Comparison of ENCODE assay signal across 21 mouse cellular contexts in the genomic region with DNA sequence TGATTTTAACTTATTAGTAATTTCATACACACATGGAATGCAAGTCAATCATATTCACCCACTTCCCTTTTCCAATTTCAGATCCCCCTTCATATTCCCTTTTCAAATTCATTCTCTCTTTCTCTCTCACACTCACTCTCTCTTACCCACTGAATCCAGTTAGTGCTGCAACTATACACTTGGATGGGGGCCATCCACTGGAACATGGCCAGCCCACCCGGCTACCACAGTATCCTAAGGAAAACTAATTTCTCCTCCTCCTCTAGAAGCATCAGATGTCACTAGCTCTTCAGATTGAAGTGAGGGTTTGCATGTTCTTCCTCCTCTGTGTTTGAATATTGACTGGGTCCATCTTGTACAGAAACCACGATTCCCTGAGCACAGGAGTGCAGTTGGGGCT.
"Had no signal": no experiment of that assay in that cellular context is flagged by ENCODE, and none has a peak within 500 bp of the region (broad histone marks: within the 10 kb centered on the region; RNA-seq: fewer than 3 reads in every experiment).

No protein-coding gene starts in this region.

- H3K9me3 ChIP-seq: limb, embryonic 10.5 days; limb, embryonic 13.5 days; liver, embryonic 12.5 days; liver, embryonic 15.5 days; midbrain, embryonic 12.5 days; midbrain, embryonic 15.5 days; neural tube, embryonic 12.5 days; neural tube, embryonic 15.5 days had no signal

- H3K27ac ChIP-seq: kidney, postnatal 0 days; layer of hippocampus, adult 2 months; limb, embryonic 10.5 days; limb, embryonic 13.5 days; liver, embryonic 12.5 days; liver, embryonic 15.5 days; macrophage; midbrain, embryonic 12.5 days; midbrain, embryonic 15.5 days; neural tube, embryonic 12.5 days; neural tube, embryonic 15.5 days had no signal

- H3K4me2 ChIP-seq: limb, embryonic 13.5 days; liver, embryonic 12.5 days; liver, embryonic 15.5 days; midbrain, embryonic 12.5 days; midbrain, embryonic 15.5 days; neural tube, embryonic 12.5 days; neural tube, embryonic 15.5 days had no signal

- H3K4me1 ChIP-seq: limb, embryonic 10.5 days; limb, embryonic 13.5 days; liver, embryonic 12.5 days; liver, embryonic 15.5 days; midbrain, embryonic 12.5 days; midbrain, embryonic 15.5 days; neural tube, embryonic 12.5 days had no signal

- DNase-seq: kidney, adult 2 months; kidney, postnatal 25 days; layer of hippocampus, postnatal 36 days; liver; lung, adult 18-20 months; lung, postnatal 14 days; right cerebral cortex, adult 18-20 months; right cerebral cortex, postnatal 25 days; thymus, adult 18-20 months; thymus, postnatal 36 days had no signal

- H3K4me3 ChIP-seq: layer of hippocampus, adult 2 months; limb, embryonic 10.5 days; limb, embryonic 13.5 days; liver, embryonic 12.5 days; liver, embryonic 15.5 days; midbrain, embryonic 12.5 days; midbrain, embryonic 15.5 days; neural tube, embryonic 12.5 days; neural tube, embryonic 15.5 days had no signal

- H3K9ac ChIP-seq: limb, embryonic 13.5 days; liver, embryonic 12.5 days; liver, embryonic 15.5 days; midbrain, embryonic 12.5 days; midbrain, embryonic 15.5 days; neural tube, embryonic 12.5 days; neural tube, embryonic 15.5 days had no signal

- H3K36me3 ChIP-seq: limb, embryonic 10.5 days; limb, embryonic 13.5 days; liver, embryonic 12.5 days; liver, embryonic 15.5 days; midbrain, embryonic 12.5 days; midbrain, embryonic 15.5 days; neural tube, embryonic 12.5 days; neural tube, embryonic 15.5 days had no signal

- H3K27me3 ChIP-seq: limb, embryonic 13.5 days; liver, embryonic 12.5 days; liver, embryonic 15.5 days; midbrain, embryonic 12.5 days; midbrain, embryonic 15.5 days; neural tube, embryonic 12.5 days; neural tube, embryonic 15.5 days had no signal

- ATAC-seq: liver, embryonic 12.5 days; midbrain, embryonic 15.5 days had no signal
